Mouse (Mus musculus): ENCODE data around the gene Cep85l.

The Cep85l gene

DNA sequence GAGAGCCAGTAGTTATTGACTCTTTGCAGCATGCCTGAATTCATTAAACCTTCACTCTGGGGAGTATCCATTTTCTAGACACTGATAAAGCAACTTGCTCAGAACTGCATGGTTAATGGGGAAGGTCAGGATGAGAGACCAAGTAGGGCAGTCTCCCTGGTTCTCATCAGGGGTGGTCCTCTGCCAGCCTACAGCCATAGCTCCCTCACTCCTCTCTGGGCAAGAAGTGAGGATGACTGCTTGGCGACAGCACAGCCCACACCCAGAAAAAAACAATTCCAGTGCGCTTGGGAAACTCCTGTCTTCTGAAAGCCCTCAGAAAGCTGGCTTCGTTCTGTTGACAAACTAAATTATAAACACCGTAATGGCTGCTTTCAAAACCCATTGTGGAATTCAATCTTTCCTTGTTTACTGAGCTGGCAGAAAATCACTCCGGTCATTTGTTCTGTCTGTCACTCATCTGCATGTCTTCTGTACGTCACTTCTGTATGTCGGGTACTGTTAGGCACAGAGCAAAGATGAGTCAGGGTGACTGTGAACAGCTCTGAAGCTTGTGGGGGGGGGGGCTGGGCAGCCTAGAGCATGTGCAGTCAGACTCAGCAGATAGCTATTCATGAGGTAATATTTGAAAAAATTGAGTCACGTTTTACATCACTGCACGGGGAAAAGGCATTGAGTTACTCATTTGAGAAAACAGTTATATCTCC is 15.3 kb upstream of the Cep85l start:
- DNase-seq (ENCODE audit: low read depth, low spot score) = no peak

DNA sequence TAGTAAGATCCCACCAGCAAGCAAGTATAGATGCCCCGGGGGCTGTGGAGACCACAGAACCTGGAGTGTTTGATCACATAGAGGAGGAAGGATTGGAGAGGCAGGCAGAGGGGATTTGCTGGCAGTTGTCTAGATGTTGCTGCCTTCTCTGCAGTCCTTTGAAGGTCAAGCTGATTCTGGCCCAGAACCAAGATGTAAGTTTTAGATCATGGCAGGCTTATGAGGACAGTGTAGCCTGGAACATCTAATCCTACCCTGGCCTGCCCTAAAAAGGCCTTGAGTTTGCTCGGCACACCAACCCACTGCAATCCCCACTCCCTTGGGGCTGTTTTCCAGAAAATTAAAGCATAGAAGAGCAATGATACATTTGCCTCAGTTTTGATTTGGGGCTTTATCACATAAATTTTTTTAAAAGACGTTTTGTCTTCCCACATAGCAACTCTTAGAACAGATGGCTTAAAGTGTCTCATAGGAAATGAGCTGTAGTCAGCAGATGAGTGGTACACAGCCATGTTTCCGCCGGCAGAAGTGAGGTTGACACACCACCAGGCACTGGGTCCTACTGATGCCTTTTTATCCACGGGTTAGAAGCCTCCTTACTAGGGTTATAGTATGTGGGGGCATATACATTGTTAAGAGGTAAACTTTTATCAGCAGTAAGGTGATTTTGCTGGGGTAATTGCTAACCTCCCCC is 8.6 kb upstream of the Cep85l start:
- no peak for DNase-seq (ENCODE audit: low read depth, low spot score)

DNA sequence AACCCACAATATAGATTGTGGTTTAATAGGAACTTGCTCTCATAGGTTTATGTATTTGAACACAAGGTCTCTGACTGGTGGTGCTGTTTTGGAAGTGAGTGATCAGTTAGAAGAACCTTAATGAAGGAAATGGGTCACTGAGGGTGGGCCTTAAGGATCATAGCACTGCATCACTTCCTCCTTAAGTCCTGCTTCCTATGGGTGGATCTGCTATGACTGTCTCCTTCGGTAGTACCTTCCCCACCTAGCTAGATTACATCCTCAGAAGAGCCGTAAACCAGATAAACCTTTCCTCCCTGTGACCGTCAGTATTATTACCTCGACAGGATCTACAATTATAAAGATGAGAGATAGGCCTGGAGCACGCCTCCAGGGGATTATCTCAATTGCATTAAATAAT is 5.7 kb upstream of the Cep85l start:
- no peak for DNase-seq (ENCODE audit: low read depth, low spot score)

DNA sequence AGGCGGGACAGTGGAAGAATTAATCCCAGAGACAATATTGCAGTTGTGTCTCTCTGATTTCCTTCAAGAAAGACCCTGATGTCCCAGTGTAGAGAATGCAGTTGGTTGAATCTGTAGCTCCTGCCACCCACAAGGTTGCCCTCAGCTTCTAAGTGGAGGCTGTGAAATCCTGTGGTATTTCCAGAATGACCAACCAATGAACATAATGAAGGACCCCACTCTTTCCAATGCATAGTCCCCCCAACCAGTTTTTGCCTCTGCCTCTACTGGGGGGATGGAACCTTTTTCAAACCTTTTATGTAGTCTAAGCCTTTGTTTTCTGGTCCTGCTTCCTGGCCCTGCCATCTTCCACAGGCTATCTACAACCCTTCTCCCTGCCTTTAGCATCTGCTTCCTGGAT is 5.1 kb upstream of the Cep85l start:
- DNase-seq (ENCODE audit: low read depth, low spot score) = no peak

DNA sequence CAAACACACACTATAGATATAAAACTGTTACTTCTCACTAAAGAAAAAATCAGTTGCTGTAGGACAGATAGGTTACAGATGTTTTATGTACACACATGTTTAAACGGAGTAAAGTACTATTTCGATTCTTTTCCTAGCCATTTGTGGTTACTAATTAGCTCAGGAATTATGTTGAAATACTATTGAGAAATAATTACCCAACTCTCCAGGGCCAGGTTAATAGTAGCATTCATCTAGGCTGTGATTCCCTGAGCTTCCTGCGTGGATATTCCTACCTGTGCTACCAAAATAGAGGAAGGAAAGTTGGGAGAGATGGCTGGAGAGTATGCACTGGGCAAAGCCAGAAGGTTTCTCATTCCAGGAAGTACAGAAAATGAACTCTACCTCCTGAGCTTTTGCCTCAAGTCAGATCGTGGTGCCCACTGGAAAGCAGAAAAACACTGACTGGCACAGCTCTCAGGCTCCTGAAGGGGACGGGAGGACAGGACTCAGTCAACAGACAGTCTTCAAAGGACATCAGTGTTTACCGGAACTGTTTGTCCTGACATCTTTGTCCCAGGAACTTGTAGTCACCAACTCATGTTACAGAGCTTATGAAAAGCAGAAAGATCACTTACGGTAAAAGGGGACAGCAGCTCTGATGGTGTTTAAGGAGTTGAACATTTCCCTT is 3.1 kb upstream of the Cep85l start:
- no peak for DNase-seq (ENCODE audit: low read depth, low spot score)

DNA sequence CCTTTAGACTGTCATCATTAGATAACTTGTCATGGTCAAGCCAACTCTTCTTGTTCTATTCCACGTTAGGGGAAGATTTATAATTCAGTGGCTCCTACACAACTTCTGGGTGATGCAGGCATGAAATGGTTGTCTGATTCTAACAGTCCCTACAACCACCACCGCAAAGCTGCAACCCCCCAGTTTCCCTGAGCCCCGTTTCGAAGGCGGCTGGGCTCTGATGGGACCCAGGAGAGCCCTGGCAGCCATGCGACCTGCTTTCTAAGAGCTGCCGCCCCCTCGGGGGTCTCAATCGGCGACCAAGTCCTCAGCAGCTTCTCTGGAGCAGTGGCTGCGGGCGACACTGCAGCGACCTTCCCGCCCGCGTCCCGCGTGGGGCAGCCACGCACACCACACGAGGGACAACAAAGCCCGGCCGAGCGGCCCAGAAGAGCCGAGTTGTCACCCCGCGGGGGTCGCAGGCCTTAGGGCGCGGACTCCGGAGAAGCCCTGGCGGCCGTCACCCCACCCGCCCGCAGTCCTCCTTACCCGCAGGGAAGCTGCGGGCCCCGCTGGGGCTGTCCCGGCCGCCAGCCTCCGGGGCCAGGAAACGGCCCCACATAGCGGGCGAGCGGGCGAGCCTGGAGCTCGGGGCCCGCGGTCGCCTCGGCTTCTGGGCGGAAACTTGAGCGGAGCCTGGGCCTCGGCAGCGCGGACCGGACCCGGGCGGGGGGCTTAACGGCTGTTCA is 602 bp downstream of the Cep85l start:
- DNase-seq (ENCODE audit: low read depth, low spot score) = no peak

DNA sequence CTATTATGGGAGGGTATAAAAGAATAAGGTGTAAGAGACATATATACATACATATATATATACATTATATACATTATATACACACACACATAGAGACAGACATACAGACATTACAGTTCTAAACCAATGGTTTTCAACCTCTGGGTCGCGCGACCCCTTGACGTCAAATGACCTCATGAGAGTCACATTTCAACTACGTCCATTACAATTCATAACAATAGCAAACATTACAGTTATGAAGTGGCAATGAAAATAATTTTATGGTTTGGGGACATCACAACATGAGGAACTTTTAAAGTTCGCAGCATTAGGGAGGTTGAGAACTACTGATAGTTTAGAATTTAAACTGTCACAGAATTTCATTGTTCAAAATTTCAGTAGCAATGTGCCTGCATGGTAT is 1.5 kb downstream of the Cep85l start:
- DNase-seq (ENCODE audit: low read depth, low spot score) = no peak

DNA sequence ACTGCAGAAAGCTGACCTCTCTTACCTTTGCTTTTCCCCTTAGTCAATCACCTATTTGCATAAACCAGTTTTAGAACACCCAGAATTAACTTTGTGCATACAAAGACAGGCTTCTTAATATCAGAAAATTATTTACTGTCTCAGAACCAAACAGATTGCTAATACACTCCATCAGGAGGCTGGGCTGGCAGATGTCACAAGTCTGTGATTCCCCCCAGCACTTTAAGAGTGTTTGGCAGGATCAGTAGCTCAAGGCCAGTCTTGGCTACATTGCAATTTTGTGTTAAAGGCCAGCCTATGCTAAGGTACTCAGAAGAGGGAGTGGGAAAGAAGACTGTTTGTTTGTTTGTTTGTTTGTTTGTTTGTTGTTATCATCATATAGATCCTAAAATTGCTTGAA is 2.7 kb downstream of the Cep85l start:
- no peak for DNase-seq (ENCODE audit: low read depth, low spot score)

DNA sequence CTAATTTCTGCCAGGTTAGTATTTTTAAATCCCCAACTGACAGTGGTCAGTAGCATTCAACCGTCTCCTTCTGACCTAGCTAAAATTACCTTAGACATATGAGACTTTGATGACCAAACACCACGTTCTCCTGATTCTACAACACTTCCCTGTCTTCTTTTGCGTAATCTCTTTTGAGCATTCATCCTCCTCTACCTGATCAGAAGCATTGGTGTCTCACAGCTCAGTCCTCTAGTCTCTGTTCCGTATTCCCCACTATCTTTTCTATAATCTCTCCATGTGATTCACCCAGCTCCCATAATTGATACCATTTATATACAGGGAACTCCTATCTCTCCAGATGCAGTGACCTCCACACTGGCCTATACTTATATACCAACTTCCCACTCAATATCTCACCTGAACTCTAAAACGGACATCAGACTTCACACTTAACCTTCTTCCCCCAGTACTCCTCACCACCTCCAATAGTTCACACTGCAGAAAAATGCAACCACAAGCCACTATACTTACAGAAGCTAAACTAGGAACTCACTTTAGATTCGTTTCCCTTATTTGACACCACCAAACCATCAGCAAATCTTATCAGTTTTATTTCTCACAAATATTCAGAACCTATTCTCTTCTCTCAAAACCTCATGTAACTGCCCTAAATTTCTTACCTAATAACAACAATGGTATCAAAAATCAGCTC is 5.7 kb downstream of the Cep85l start:
- DNase-seq (ENCODE audit: low read depth, low spot score) = no peak

DNA sequence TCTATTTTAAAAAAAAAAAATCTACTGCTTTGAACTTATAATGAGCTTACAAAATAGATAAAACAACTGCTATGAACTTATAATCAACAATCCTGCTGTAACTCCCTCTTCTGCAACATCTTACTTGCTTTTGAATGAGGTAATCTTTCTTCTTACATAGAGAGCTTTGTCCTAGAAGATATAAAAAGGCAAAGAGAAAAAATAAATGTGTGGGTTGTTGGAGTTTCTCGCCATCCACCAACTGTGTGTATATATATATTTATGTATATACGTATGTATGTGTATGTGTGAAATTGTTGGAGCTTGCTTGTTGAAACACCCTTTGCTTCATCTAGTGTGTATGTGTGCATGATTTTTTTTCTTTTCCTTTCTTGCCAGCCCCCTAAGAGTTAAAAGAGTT is 12.5 kb downstream of the Cep85l start:
- no peak for DNase-seq (ENCODE audit: low read depth, low spot score)

DNA sequence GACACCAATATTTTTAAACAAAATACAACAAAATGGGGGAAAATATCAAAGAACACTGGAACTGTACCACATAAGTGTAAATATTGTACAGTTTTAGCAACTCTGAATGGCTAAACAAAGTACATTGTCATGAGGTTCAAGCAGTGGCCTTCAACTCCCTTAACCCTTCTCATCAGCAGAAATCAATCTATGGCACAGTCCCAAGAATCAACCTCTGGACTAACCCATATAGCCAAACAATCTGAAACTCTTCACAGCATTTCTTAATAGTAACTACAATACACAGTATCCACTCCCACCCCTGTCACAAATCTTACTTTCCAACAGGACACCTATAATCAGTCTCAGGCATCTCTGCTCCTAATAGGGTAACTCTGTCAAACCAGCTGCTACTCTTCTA is 15.4 kb downstream of the Cep85l start:
- DNase-seq (ENCODE audit: low read depth, low spot score) = no peak

DNA sequence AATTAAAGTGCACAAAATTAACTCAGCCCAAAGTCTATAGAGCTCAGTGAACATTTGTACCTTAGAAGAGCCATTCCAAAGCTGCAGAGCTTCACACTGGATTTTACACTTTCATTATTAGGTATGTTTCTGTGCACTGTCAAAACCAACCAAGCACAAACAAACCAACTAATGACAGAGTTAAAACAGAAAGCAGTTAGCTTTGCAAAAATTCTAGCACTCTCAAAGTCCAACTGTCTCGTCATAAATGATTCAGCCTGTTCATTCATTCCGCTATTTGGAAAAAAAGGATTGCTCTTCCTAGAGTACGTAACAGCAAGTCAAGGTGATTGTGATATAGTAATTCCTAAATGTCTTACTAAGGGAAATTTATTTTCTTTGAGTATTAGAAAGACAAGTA is 20.7 kb downstream of the Cep85l start:
- no peak for DNase-seq (ENCODE audit: low read depth, low spot score)

DNA sequence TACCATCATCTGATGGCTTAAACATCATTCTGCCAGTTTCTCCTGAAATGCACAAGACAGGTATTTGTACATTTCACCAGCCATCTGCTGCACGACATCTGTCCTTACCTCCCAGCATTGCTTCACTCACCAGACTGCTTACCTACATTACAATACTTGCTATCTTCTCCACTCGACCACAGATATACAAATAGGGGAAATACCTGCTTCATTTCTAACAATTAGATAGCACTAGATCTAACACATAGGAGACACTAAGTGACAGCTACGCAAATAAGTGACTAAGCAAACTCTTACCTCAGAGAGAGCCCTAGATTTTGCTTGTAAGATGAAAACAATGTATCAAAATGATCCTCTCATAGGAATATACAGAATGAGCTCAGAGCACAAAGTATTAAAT is 26.1 kb downstream of the Cep85l start:
- DNase-seq (ENCODE audit: low read depth, low spot score) = no peak

DNA sequence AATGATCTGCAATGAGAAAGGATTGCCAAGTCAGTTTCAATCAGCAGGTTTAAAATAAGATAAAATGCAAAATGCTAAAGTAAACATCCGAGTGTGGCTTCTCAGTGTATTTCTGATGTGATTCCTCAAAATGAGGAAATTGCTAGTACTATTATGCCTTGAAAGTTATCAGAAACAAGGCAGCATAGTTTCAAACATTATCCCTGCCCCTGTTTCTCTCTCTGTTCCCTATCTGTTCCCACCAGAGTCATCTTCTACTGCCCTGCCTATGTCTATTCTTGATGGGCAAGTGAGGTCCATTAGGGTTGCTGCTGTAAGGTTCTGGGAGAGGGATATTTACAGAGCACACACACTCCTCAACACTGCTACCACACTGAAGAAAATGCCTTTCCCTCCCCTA is 30.5 kb downstream of the Cep85l start:
- no peak for DNase-seq (ENCODE audit: low read depth, low spot score)

DNA sequence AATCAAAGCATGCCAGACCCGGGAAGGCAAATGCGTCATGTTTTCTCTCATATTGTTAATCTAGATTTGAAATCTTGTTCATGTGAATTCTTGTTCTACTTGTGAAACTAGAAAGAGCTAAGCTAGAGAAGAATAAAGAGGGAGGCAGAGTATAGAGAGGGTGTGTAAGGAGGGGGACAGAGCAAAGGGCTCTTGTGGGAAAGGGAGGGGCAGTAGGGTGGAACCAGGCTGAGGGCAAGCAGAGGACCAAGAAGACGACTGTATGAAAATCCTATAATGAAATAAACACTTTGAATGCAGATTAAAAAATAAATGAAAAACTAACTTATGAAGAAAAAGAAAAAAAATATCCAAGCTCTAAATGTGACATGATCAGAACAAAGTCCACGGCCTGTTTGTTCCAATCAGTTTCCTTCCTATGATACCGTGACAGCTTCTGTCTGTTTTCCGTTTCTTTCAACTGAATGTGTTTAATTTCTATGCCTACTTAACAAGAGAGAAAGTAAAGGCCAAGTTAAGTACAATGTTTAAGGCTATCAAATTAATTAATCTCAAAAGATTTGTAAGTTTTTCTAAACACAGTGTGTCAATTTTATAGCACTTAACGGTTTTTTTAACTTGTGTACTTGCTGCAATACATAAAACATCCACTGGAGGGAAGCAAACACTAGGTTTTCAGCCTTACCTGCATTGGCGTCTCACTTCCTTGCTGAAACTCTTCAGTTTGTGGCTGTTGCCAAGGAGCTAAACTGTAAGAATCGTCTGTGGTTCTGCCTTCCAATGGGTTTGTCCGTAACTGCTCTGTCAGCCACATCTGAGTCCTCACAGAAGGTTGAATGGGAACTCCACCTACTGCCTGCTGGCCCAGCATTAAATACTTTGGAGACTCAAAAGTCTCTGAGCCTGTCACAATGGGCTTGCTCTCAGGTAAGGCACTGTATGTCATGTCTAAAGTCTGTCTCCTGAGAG is 31.7 kb downstream of the Cep85l start:
- DNase-seq (ENCODE audit: low read depth, low spot score) = peak; percentile 51

DNA sequence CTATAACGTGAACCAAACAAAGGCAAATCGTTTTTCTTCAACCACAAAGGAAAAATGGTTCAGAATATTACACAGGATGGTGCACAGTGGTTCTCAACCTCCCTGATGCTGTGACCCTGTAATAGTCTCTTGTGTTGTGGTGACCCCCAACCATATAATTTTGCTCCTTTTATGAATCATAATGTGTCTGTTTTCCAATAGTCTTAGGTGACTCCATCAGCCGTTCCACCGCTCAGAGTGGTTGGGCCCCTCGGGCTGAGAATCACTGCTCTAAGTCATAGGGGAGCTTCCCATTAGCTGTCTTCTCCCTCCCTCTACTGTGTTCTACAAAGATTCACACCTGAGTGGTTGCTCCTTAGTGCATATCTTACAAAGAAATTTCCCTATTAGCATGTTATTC is 32.8 kb downstream of the Cep85l start:
- no peak for DNase-seq (ENCODE audit: low read depth, low spot score)

DNA sequence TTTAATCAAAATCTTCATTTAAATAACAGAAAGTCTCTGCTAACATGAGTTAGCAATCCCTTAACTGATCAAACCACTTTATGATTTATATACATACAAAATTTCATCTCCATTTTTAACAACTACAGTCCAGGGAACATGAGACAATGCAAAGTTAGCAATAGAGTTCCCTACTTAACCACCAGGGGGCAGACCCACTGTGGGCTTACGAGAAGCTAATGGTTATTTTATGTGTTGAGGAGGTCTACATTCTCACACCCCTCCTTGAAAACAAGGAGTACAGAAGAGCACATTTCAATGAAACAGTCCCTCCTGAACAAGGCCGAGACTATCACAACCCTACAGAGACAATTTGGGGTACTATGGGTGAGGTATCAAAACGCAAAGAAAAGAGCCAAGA is 33.2 kb downstream of the Cep85l start:
- DNase-seq (ENCODE audit: low read depth, low spot score) = peak; percentile 19

DNA sequence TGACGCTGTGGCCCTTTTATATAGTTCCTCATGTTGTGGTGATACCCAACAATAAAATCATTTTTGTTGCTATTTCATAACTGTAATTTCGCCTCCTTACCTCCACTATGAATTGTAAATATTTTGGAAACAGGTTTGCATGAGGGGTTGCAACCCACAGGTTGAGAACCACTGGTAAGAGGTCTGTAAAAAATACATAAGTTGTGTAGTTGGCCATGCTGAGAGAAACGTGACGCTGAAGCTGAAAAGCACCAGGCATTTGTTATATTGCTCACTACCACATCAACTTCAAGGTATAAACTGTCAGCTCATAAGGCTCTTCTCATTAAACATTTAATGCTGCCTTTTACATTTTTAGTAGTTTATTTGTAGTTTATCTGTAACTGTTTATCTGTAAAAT is 34.2 kb downstream of the Cep85l start:
- DNase-seq (ENCODE audit: low read depth, low spot score) = no peak

DNA sequence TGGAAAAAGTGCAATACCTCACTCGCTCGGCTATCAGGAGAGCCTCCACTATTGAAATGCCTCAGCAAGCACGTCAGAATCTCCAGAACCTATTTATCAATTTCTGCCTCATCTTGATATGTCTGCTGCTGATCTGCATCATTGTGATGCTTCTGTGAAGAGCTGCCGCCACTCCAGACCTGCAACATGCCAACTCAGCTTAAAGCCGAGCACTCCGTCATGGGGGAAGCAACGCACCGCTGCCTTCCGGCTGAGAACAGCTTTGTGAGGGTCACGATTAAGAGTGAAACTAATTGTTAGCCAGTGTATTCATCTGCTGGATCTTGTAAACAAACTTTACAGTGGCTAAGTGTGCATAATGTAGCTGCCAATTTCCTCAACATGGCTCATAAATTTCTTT is 35.9 kb downstream of the Cep85l start:
- DNase-seq (ENCODE audit: low read depth, low spot score) = no peak

DNA sequence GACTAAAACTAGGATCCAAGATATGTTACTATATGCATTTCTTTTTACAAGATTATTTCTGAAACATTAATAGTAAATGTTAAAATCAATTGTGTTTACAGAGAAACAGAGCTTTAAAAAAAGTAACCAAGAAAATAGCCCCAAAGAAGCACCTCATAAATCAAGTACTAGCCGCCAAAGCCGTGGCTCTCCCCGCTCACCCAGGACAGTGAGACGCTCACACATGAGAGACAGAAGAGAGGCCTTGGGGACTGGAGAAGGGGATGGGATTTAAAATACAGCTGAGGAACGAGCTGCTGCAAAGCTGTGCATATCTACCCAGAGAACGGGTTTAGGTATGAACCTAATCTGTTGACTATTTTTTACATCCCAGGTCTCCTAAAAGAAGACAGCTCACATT is 36.4 kb downstream of the Cep85l start:
- DNase-seq (ENCODE audit: low read depth, low spot score) = no peak
